Mouse (Mus musculus) heart, postnatal 0 days (tissue): ENCODE measurements at regions not wholly inside any gene's neighbourhood (a gene's known extent, or its start where the extent isn't known, plus 50 kb on each side); places are given as distances from the start of the nearest gene placed in this dataset.

Source experiments
- CTCF ChIP-seq: IDR thresholded peaks from 2 replicates; pipeline ENCODE4 v1.5.1; 2016; ENCODE audit warnings: antibody characterized with exemption, control low read depth, low read depth
- EP300 ChIP-seq: IDR thresholded peaks from 2 replicates; pipeline ENCODE4 v1.6.1; 2016; ENCODE audit warnings: antibody characterized with exemption, low read depth

GRCm38 (mm10) chr17:68100093-68100492 lies 96.2 kb upstream of the Arhgap28 start:
- TF ChIP-seq CTCF (no peak), EP300 (no peak)
